Mouse (Mus musculus) megakaryocyte, embryonic 14.5 days (primary cell): ENCODE results near the gene Mafg. TPM values are rescaled to one million over a fixed set of nuclear protein-coding genes. Genes with fewer than 3 reads are reported as not detected.

Experiments
- H3K27me3 ChIP-seq: replicated peaks from 2 replicates; pipeline ENCODE3; 2012; ENCODE audit warnings: inconsistent platforms
- H3K36me3 ChIP-seq: replicated peaks from 2 replicates; pipeline ENCODE3; 2012; ENCODE audit warnings: low read length, inconsistent platforms, mixed read lengths
- H3K4me1 ChIP-seq: 2 replicates; pipeline ENCODE4 v1.6.1; 2012; ENCODE audit warnings: inconsistent platforms
- H3K4me3 ChIP-seq: replicated peaks from 2 replicates; pipeline ENCODE3; 2012; ENCODE audit warnings: moderate library complexity, mild to moderate bottlenecking, inconsistent platforms
- H3K9me3 ChIP-seq: 2 replicates; pipeline ENCODE4 v1.6.1; 2012; ENCODE audit warnings: inconsistent platforms
- FLI1 ChIP-seq: IDR thresholded peaks from 2 replicates; pipeline ENCODE4 v1.6.1; 2012; ENCODE audit warnings: low read length, inconsistent platforms, mixed read lengths
- GATA1 ChIP-seq: IDR thresholded peaks from 3 replicates; pipeline ENCODE4 v1.6.1; 2012; ENCODE audit warnings: mixed read lengths, low read length, inconsistent platforms, borderline replicate concordance
- polyA plus RNA-seq: library from polyadenylated mRNA; stranded (reverse); fragments of >175 nt; gene quantifications from 2 replicates; pipeline ENCODE4 v1.2.3, GENCODE M21; 2012; ENCODE audit warnings: low replicate concordance; ENCODE audit not compliant: insufficient read depth

Gene Mafg
- polyA plus RNA-seq, 1 experiment = 102 TPM

GRCm38 (mm10) chr11:120613976-120614375, 19.4 kb downstream of the Mafg start:
- H3K4me3 ChIP-seq = no peak overlapping the region
- peaks cover 85% of the 10 kb centered on the region for H3K4me1 ChIP-seq
- no peak for TF ChIP-seq FLI1
- no peak for TF ChIP-seq GATA1
- no peaks in the 10 kb centered on the region for H3K9me3 ChIP-seq
- H3K36me3 ChIP-seq = peaks cover 84% of the 10 kb centered on the region
- H3K27me3 ChIP-seq = no peaks in the 10 kb centered on the region

- H3K27me3 ChIP-seq = no peaks in the 10 kb centered on the region
- peaks cover 85% of the 10 kb centered on the region for H3K4me1 ChIP-seq
- no peak overlapping the region for H3K4me3 ChIP-seq
- H3K36me3 ChIP-seq = peaks cover 84% of the 10 kb centered on the region
- no peaks in the 10 kb centered on the region for H3K9me3 ChIP-seq
- no peak for TF ChIP-seq GATA1
- no peak for TF ChIP-seq FLI1
Observed at GRCm38 (mm10) chr11:120613481-120613972, 19.9 kb downstream of the Mafg start.

- Histone ChIP-seq H3K36me3 (peaks cover 85% of the 10 kb centered on the region), H3K27me3 (no peaks in the 10 kb centered on the region), H3K4me1 (peaks cover 85% of the 10 kb centered on the region), H3K4me3 (peak overlapping the region; percentile 5), H3K9me3 (no peaks in the 10 kb centered on the region)
- TF ChIP-seq FLI1 (no peak), GATA1 (no peak)
Observed at GRCm38 (mm10) chr11:120612763-120613162, 20.6 kb downstream of the Mafg start.

- Histone ChIP-seq H3K9me3 (no peaks in the 10 kb centered on the region), H3K27me3 (no peaks in the 10 kb centered on the region), H3K36me3 (peaks cover 97% of the 10 kb centered on the region), H3K4me1 (peaks cover 86% of the 10 kb centered on the region), H3K4me3 (no peak overlapping the region)
- TF ChIP-seq GATA1 (no peak), FLI1 (no peak)
Observed at GRCm38 (mm10) chr11:120610477-120611046, 22.8 kb downstream of the Mafg start.

GRCm38 (mm10) chr11:120609250-120609649, 24.1 kb downstream of the Mafg start:
- no peaks in the 10 kb centered on the region for H3K27me3 ChIP-seq
- H3K4me3 ChIP-seq = no peak overlapping the region
- TF ChIP-seq GATA1 (no peak), FLI1 (no peak)
- H3K36me3 ChIP-seq = peaks cover 98% of the 10 kb centered on the region
- H3K9me3 ChIP-seq = no peaks in the 10 kb centered on the region
- H3K4me1 ChIP-seq = peaks cover 82% of the 10 kb centered on the region

GRCm38 (mm10) chr11:120608241-120609034, 25.0 kb downstream of the Mafg start, which contains the start of gene Npb:
Npb (plus strand) TSS chr11:120608477.
- no peaks in the 10 kb centered on the region for H3K9me3 ChIP-seq
- no peak for TF ChIP-seq GATA1
- no peak within 1 kb of the TSS for H3K4me3 ChIP-seq
- H3K27me3 ChIP-seq = no peaks in the 10 kb centered on the region
- peaks cover 98% of the 10 kb centered on the region for H3K36me3 ChIP-seq
- peaks cover 73% of the 10 kb centered on the region for H3K4me1 ChIP-seq

GRCm38 (mm10) chr11:120606764-120607163, 26.6 kb downstream of the Mafg start:
- TF ChIP-seq FLI1 = no peak
- TF ChIP-seq GATA1 = no peak
- Histone ChIP-seq H3K4me3 (no peak overlapping the region), H3K9me3 (no peaks in the 10 kb centered on the region), H3K27me3 (no peaks in the 10 kb centered on the region), H3K36me3 (peaks cover 98% of the 10 kb centered on the region), H3K4me1 (peaks cover 63% of the 10 kb centered on the region)

- H3K4me1 ChIP-seq = peaks cover 56% of the 10 kb centered on the region
- H3K9me3 ChIP-seq = no peaks in the 10 kb centered on the region
- H3K27me3 ChIP-seq = no peaks in the 10 kb centered on the region
- no peak overlapping the region for H3K4me3 ChIP-seq
- peaks cover 95% of the 10 kb centered on the region for H3K36me3 ChIP-seq
- TF ChIP-seq GATA1 (no peak), FLI1 (no peak)
Observed at GRCm38 (mm10) chr11:120605667-120606066, 27.7 kb downstream of the Mafg start.

GRCm38 (mm10) chr11:120603545-120603944, 29.9 kb downstream of the Mafg start:
- peaks cover 85% of the 10 kb centered on the region for H3K36me3 ChIP-seq
- H3K4me1 ChIP-seq = peaks cover 59% of the 10 kb centered on the region
- TF ChIP-seq GATA1 (no peak), FLI1 (no peak)
- H3K4me3 ChIP-seq = no peak overlapping the region
- H3K27me3 ChIP-seq = no peaks in the 10 kb centered on the region
- no peaks in the 10 kb centered on the region for H3K9me3 ChIP-seq

- no peaks in the 10 kb centered on the region for H3K9me3 ChIP-seq
- no peaks in the 10 kb centered on the region for H3K27me3 ChIP-seq
- H3K4me3 ChIP-seq = no peak overlapping the region
- TF ChIP-seq FLI1 = no peak
- no peak for TF ChIP-seq GATA1
- H3K36me3 ChIP-seq = peaks cover 66% of the 10 kb centered on the region
- H3K4me1 ChIP-seq = peaks cover 54% of the 10 kb centered on the region
Observed at GRCm38 (mm10) chr11:120600716-120601115, 32.7 kb downstream of the Mafg start.
